Mouse (Mus musculus) G1E-ER4 (cell line): ENCODE measurements around the gene Fxyd2. TPM values are rescaled to one million over a fixed set of nuclear protein-coding genes. Genes with fewer than 3 reads are reported as not detected.

ENCODE experiments used
- GATA1 ChIP-seq: IDR thresholded peaks from one replicate; pipeline ENCODE4 v1.8.0; 2012; ENCODE audit warnings: low read length, inconsistent platforms
- polyA plus RNA-seq: library from polyadenylated mRNA; stranded (reverse); fragments of >175 nt; gene quantifications from 2 replicates; pipeline ENCODE4 v1.2.3, GENCODE M21; 2012

The Fxyd2 gene
- not detected in 2 replicates for polyA plus RNA-seq

- no peak for TF ChIP-seq GATA1
Observed at GRCm38 (mm10) chr9:45399434-45399833, at the start of gene Fxyd2. Gene Fxyd2, plus strand, starts transcription at chr9:45399669.

- TF ChIP-seq GATA1: no peak
Observed at GRCm38 (mm10) chr9:45349851-45350250, 49.6 kb upstream of the Fxyd2 start.

- no peak for TF ChIP-seq GATA1
Observed at GRCm38 (mm10) chr9:45355192-45355591, 44.3 kb upstream of the Fxyd2 start.

- no peak for TF ChIP-seq GATA1
Observed at GRCm38 (mm10) chr9:45358356-45358755, 41.1 kb upstream of the Fxyd2 start.

GRCm38 (mm10) chr9:45362051-45362461 is 37.4 kb upstream of the Fxyd2 start:
- no peak for TF ChIP-seq GATA1

- TF ChIP-seq GATA1: no peak
Observed at GRCm38 (mm10) chr9:45363639-45364214, 35.7 kb upstream of the Fxyd2 start.

- TF ChIP-seq GATA1: no peak
Observed at GRCm38 (mm10) chr9:45367716-45368115, 31.8 kb upstream of the Fxyd2 start.

GRCm38 (mm10) chr9:45368341-45368901 is 31.0 kb upstream of the Fxyd2 start:
- TF ChIP-seq GATA1: no peak

GRCm38 (mm10) chr9:45370117-45370561 is 29.3 kb upstream of the Fxyd2 start, which contains the start of gene Fxyd6:
Gene Fxyd6, plus strand, starts transcription at chr9:45370185.
- no peak for TF ChIP-seq GATA1

GRCm38 (mm10) chr9:45370616-45371336 is 28.7 kb upstream of the Fxyd2 start:
- TF ChIP-seq GATA1: no peak

- TF ChIP-seq GATA1: no peak
Observed at GRCm38 (mm10) chr9:45371337-45371707, 28.1 kb upstream of the Fxyd2 start.

- TF ChIP-seq GATA1: no peak
Observed at GRCm38 (mm10) chr9:45373896-45374295, 25.6 kb upstream of the Fxyd2 start.

- no peak for TF ChIP-seq GATA1
Observed at GRCm38 (mm10) chr9:45374988-45375502, 24.4 kb upstream of the Fxyd2 start.

GRCm38 (mm10) chr9:45376427-45376826 is 23.0 kb upstream of the Fxyd2 start:
- TF ChIP-seq GATA1: no peak

- TF ChIP-seq GATA1: no peak
Observed at GRCm38 (mm10) chr9:45376883-45377282, 22.6 kb upstream of the Fxyd2 start.
